ENCODE assay signal across 10 mouse cellular contexts in genomic region chr10:81644716-81645115, GRCm38 (mm10). TPM values are rescaled to one million over a fixed set of nuclear protein-coding genes. Genes with fewer than 3 reads are reported as not detected.
DNase-seq lines count a peak whose midpoint lies in the region; ATAC-seq lines count a peak whose summit lies in the region.
"Had no signal": no experiment of that assay in that cellular context is flagged by ENCODE, and none has a peak within 500 bp of the region (broad histone marks: within the 10 kb centered on the region; RNA-seq: fewer than 3 reads in every experiment).

No protein-coding gene starts in this region.

- H3K9me3 ChIP-seq in heart, embryonic 13.5 days, result no peaks in the 10 kb centered on the region
- no peaks in the 10 kb centered on the region for H3K9me3 ChIP-seq in midbrain, embryonic 11.5 days (ENCODE audit: control insufficient read depth, low read length)
- H3K9me3 ChIP-seq in midbrain, embryonic 15.5 days, result no peaks in the 10 kb centered on the region
- no peaks in the 10 kb centered on the region for H3K9me3 ChIP-seq in embryonic facial prominence, embryonic 10.5 days
- no peaks in the 10 kb centered on the region for H3K9me3 ChIP-seq in neural tube, embryonic 14.5 days (ENCODE audit: control insufficient read depth, low read length)

- H3K36me3 ChIP-seq in heart, embryonic 13.5 days, result 0 out of 2 replicates have a peak, but pooled peaks cover 4% of the 10 kb centered on the region
- H3K36me3 ChIP-seq in midbrain, embryonic 11.5 days (ENCODE audit: control insufficient read depth, insufficient read depth, low read length), result no peaks in the 10 kb centered on the region
- no peaks in the 10 kb centered on the region for H3K36me3 ChIP-seq in midbrain, embryonic 15.5 days (replicated peaks)
- no peaks in the 10 kb centered on the region for H3K36me3 ChIP-seq in embryonic facial prominence, embryonic 10.5 days (replicated peaks)
- no peaks in the 10 kb centered on the region for H3K36me3 ChIP-seq in neural tube, embryonic 14.5 days (ENCODE audit: control insufficient read depth, insufficient read depth, low read length)

- H3K4me3 ChIP-seq in heart, embryonic 13.5 days, result no peak overlapping the region
- no peak overlapping the region for H3K4me3 ChIP-seq in midbrain, embryonic 11.5 days (ENCODE audit: low read depth, low read length)
- H3K4me3 ChIP-seq in midbrain, embryonic 15.5 days, result no peak overlapping the region
- peak overlapping the region; percentile 85; the same call in 1 of the 2 replicates for H3K4me3 ChIP-seq in embryonic facial prominence, embryonic 10.5 days
- H3K4me3 ChIP-seq in neural tube, embryonic 14.5 days (ENCODE audit: low read depth, low read length), result no peak overlapping the region

- peak overlapping the region; percentile 87; the same call in 1 of the 2 replicates for H3K4me2 ChIP-seq in heart, embryonic 13.5 days
- H3K4me2 ChIP-seq in midbrain, embryonic 11.5 days, result no peak overlapping the region
- no peak overlapping the region; the same call in 1 of the 2 replicates for H3K4me2 ChIP-seq in midbrain, embryonic 15.5 days
- H3K4me2 ChIP-seq in neural tube, embryonic 14.5 days (ENCODE audit: low read depth, low read length), result no peak overlapping the region

- peaks cover 32% of the 10 kb centered on the region for H3K4me1 ChIP-seq in heart, embryonic 13.5 days
- peaks cover 9% of the 10 kb centered on the region for H3K4me1 ChIP-seq in midbrain, embryonic 11.5 days (ENCODE audit: control insufficient read depth, insufficient read depth, low read length)
- H3K4me1 ChIP-seq in midbrain, embryonic 15.5 days, result peaks cover 24% of the 10 kb centered on the region
- peaks cover 30% of the 10 kb centered on the region for H3K4me1 ChIP-seq in embryonic facial prominence, embryonic 10.5 days
- H3K4me1 ChIP-seq in neural tube, embryonic 14.5 days (ENCODE audit: control insufficient read depth, insufficient read depth, low read length), result peaks cover 19% of the 10 kb centered on the region

- 89% methylated on average over 18 of the region's 18 CpGs for WGBS in heart, embryonic 13.5 days
- WGBS in midbrain, embryonic 11.5 days, result 90% methylated on average over 18 of the region's 18 CpGs
- 94% methylated on average over 18 of the region's 18 CpGs for WGBS in midbrain, embryonic 15.5 days
- 94% methylated on average over 18 of the region's 18 CpGs for WGBS in embryonic facial prominence, embryonic 10.5 days
- WGBS in neural tube, embryonic 14.5 days, result 92% methylated on average over 18 of the region's 18 CpGs

- H3K27me3 ChIP-seq in heart, embryonic 13.5 days (replicated peaks), result no peaks in the 10 kb centered on the region
- no peaks in the 10 kb centered on the region for H3K27me3 ChIP-seq in midbrain, embryonic 11.5 days (ENCODE audit: control insufficient read depth, insufficient read depth, low read length)
- 0 out of 2 replicates have a peak, but pooled peaks cover 6% of the 10 kb centered on the region for H3K27me3 ChIP-seq in midbrain, embryonic 15.5 days (replicated peaks)
- H3K27me3 ChIP-seq in embryonic facial prominence, embryonic 10.5 days (replicated peaks; ENCODE audit: low read depth, poor library complexity, severe bottlenecking), result peaks cover 5% of the 10 kb centered on the region; the same call in 1 of the 2 replicates
- H3K27me3 ChIP-seq in neural tube, embryonic 14.5 days (ENCODE audit: control insufficient read depth, insufficient read depth, low read length), result no peaks in the 10 kb centered on the region
- H3K27me3 ChIP-seq: Patski had no signal

- no peak for DNase-seq in heart, adult 18-20 months
- DNase-seq in midbrain, embryonic 11.5 days (ENCODE audit: low spot score, missing footprints), result peak; percentile 65
- DNase-seq in embryonic facial prominence, embryonic 10.5 days (ENCODE audit: low spot score), result peak; percentile 12
- no peak for DNase-seq in embryo, embryonic 11 days
- DNase-seq: forebrain, postnatal 0 days; kidney, adult 2 months had no signal

- no peak overlapping the region for H3K27ac ChIP-seq in heart, embryonic 13.5 days (replicated peaks)
- no peak overlapping the region for H3K27ac ChIP-seq in midbrain, embryonic 11.5 days (ENCODE audit: low read depth, low read length)
- H3K27ac ChIP-seq in midbrain, embryonic 15.5 days, result no peak overlapping the region
- H3K27ac ChIP-seq in embryonic facial prominence, embryonic 10.5 days (replicated peaks), result peak overlapping the region; percentile 96; the same call in 1 of the 2 replicates
- no peak overlapping the region for H3K27ac ChIP-seq in neural tube, embryonic 14.5 days (ENCODE audit: low read depth, low read length)

- no peak for ATAC-seq in heart, embryonic 13.5 days (ENCODE audit: extremely low read depth, insufficient number of reproducible peaks, low FRiP score, low TSS enrichment)
- no peak for ATAC-seq in midbrain, embryonic 11.5 days (ENCODE audit: low FRiP score)
- no peak for ATAC-seq in midbrain, embryonic 15.5 days (replicated peaks)
- no peak for ATAC-seq in neural tube, embryonic 14.5 days (ENCODE audit: low read depth)
- ATAC-seq: Patski had no signal

- H3K9ac ChIP-seq in heart, embryonic 13.5 days, result no peak overlapping the region
- no peak overlapping the region for H3K9ac ChIP-seq in midbrain, embryonic 11.5 days (ENCODE audit: low read length)
- no peak overlapping the region for H3K9ac ChIP-seq in midbrain, embryonic 15.5 days
- 0 out of 2 replicates have a peak overlapping the region, but pooled peaks have one; percentile 1 for H3K9ac ChIP-seq in neural tube, embryonic 14.5 days (replicated peaks; ENCODE audit: low read depth, low read length)

RNA-seq across cellular contexts. Expression of gene Gm10778, which starts 4.1 kb away (rescaled TPM):
- polyA plus RNA-seq in heart, embryonic 13.5 days (2015; fragmentation: Nextera tagmentation; extraction: Ambion mirVana), result 3.1 and 3.4 TPM in 2 replicates
- 1 to 10 TPM; 1.9 to 2.0 TPM for total RNA-seq in heart, adult 18-20 months (2021)
- polyA plus RNA-seq in midbrain, embryonic 11.5 days (2014; fragmentation: Nextera tagmentation; extraction: Ambion mirVana), result 6.5 and 6.7 TPM in 2 replicates
- 6.6 and 6.9 TPM in 2 replicates for polyA plus RNA-seq in midbrain, embryonic 15.5 days (2015; fragmentation: Nextera tagmentation; extraction: Ambion mirVana)
- polyA plus RNA-seq in embryonic facial prominence, embryonic 10.5 days (2016; fragmentation: Nextera tagmentation; extraction: Ambion mirVana), result 3.9 and 5.3 TPM in 2 replicates
- 7.4 and 8.7 TPM in 2 replicates for polyA plus RNA-seq in neural tube, embryonic 14.5 days (2014; fragmentation: Nextera tagmentation; extraction: Ambion mirVana)

RNA-seq across cellular contexts. Expression of gene Ankrd24, which starts 16.4 kb away (rescaled TPM):
- polyA plus RNA-seq in heart, embryonic 13.5 days (2015; fragmentation: Nextera tagmentation; extraction: Ambion mirVana), result 10.3 and 10.6 TPM in 2 replicates
- 10 to 100 TPM in 1 of 2 experiments, 1 to 10 TPM in 1; 7.5 to 10.3 TPM for total RNA-seq in heart, adult 18-20 months (2021)
- 4.2 and 4.6 TPM in 2 replicates for polyA plus RNA-seq in midbrain, embryonic 11.5 days (2014; fragmentation: Nextera tagmentation; extraction: Ambion mirVana)
- 19.1 and 20.2 TPM in 2 replicates for polyA plus RNA-seq in midbrain, embryonic 15.5 days (2015; fragmentation: Nextera tagmentation; extraction: Ambion mirVana)
- polyA plus RNA-seq in embryonic facial prominence, embryonic 10.5 days (2016; fragmentation: Nextera tagmentation; extraction: Ambion mirVana), result 5.3 and 7.3 TPM in 2 replicates
- polyA plus RNA-seq in neural tube, embryonic 14.5 days (2014; fragmentation: Nextera tagmentation; extraction: Ambion mirVana), result 10.1 and 16.1 TPM in 2 replicates

RNA-seq across cellular contexts. Expression of gene Sirt6, which starts 17.1 kb away (rescaled TPM):
- polyA plus RNA-seq in heart, embryonic 13.5 days (2015; fragmentation: Nextera tagmentation; extraction: Ambion mirVana), result 24.6 and 25.6 TPM in 2 replicates
- 1 to 10 TPM; 5.6 to 6.3 TPM for total RNA-seq in heart, adult 18-20 months (2021)
- 36.6 and 38.9 TPM in 2 replicates for polyA plus RNA-seq in midbrain, embryonic 11.5 days (2014; fragmentation: Nextera tagmentation; extraction: Ambion mirVana)
- 60.1 and 60.4 TPM in 2 replicates for polyA plus RNA-seq in midbrain, embryonic 15.5 days (2015; fragmentation: Nextera tagmentation; extraction: Ambion mirVana)
- polyA plus RNA-seq in embryonic facial prominence, embryonic 10.5 days (2016; fragmentation: Nextera tagmentation; extraction: Ambion mirVana), result 55.1 and 59.2 TPM in 2 replicates
- 48.9 and 53.6 TPM in 2 replicates for polyA plus RNA-seq in neural tube, embryonic 14.5 days (2014; fragmentation: Nextera tagmentation; extraction: Ambion mirVana)

RNA-seq across cellular contexts. Expression of gene BC025920, which starts 38.6 kb away (rescaled TPM):
- polyA plus RNA-seq in heart, embryonic 13.5 days (2015; fragmentation: Nextera tagmentation; extraction: Ambion mirVana), result 0.44 and 0.64 TPM in 2 replicates
- 1 to 10 TPM; 2.6 TPM for total RNA-seq in heart, adult 18-20 months (2021)
- polyA plus RNA-seq in midbrain, embryonic 11.5 days (2014; fragmentation: Nextera tagmentation; extraction: Ambion mirVana), result 0.47 and 0.89 TPM in 2 replicates
- 1.8 and 2.0 TPM in 2 replicates for polyA plus RNA-seq in midbrain, embryonic 15.5 days (2015; fragmentation: Nextera tagmentation; extraction: Ambion mirVana)
- 1.5 and 2.1 TPM in 2 replicates for polyA plus RNA-seq in embryonic facial prominence, embryonic 10.5 days (2016; fragmentation: Nextera tagmentation; extraction: Ambion mirVana)
- polyA plus RNA-seq in neural tube, embryonic 14.5 days (2014; fragmentation: Nextera tagmentation; extraction: Ambion mirVana), result 1.0 and 1.9 TPM in 2 replicates

RNA-seq across cellular contexts. Expression of gene Tle6, which starts 43.8 kb away (rescaled TPM):
- 30.1 and 30.4 TPM in 2 replicates for polyA plus RNA-seq in heart, embryonic 13.5 days (2015; fragmentation: Nextera tagmentation; extraction: Ambion mirVana)
- total RNA-seq in heart, adult 18-20 months (2021), result 10 to 100 TPM in 1 of 2 experiments, 1 to 10 TPM in 1; 7.9 to 11.1 TPM
- polyA plus RNA-seq in midbrain, embryonic 11.5 days (2014; fragmentation: Nextera tagmentation; extraction: Ambion mirVana), result 4.6 and 6.0 TPM in 2 replicates
- 6.7 and 8.0 TPM in 2 replicates for polyA plus RNA-seq in midbrain, embryonic 15.5 days (2015; fragmentation: Nextera tagmentation; extraction: Ambion mirVana)
- 7.1 and 8.2 TPM in 2 replicates for polyA plus RNA-seq in embryonic facial prominence, embryonic 10.5 days (2016; fragmentation: Nextera tagmentation; extraction: Ambion mirVana)
- 5.0 and 6.6 TPM in 2 replicates for polyA plus RNA-seq in neural tube, embryonic 14.5 days (2014; fragmentation: Nextera tagmentation; extraction: Ambion mirVana)

Comparison
In these comparisons a context has a peak if more than half of its experiments do, and no peak if none do; other contexts are left out.
1. DNase-seq: peak in midbrain, embryonic 11.5 days (single experiment) and embryonic facial prominence, embryonic 10.5 days (single experiment); none in heart, adult 18-20 months (0 of 2) and embryo, embryonic 11 days (single experiment).